Mouse (Mus musculus) kidney, adult 2 months (tissue): ENCODE data around the gene Tmod1.

ENCODE experiments used
- CTCF ChIP-seq: fragments of 200-500 bp; conservative IDR thresholded peaks from 2 replicates; pipeline ENCODE4 v1.5.1; 2011; ENCODE audit warnings: low read depth, mild to moderate bottlenecking, control low read depth, low read length, moderate library complexity, mixed read lengths; ENCODE audit not compliant: insufficient read depth, insufficient read length
- POLR2A ChIP-seq: fragments of 200-500 bp; IDR thresholded peaks from one replicate; pipeline ENCODE4 v1.6.1; 2011; ENCODE audit warnings: low read depth, low read length, control low read depth

DNA sequence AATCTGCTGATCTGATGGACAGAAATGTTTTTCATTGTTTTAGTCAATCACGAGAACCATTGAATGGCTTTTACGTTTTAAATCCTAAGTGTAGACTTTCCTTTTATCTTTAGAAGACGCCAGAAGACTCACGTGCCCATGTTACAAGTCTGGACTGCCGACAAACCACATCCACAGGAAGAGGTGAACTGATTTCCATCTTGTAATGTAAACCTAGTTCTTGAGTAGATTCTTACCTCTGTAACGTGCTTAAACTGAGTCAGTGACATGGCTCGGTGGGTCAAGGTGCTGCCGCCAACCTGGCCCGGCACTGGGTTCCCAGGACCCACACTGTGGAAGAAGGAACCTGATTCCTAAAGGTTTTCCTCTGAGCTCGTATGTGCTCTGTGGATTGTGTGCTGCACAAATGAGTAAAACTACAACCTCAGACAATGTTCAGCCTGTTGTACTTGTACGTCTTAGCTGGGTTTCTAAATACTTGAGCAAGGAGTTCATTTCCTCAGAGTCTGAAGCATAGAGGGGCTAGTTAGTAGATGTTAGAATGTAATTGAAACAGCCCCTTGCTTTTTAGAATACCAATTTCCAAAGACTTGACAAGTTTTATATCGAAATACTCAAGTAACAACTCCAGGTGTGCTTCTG lies 113.3 kb downstream of the Tmod1 start:
- TF ChIP-seq POLR2A (no peak), CTCF (no peak)
